Mouse (Mus musculus): ENCODE measurements around the gene Cxcl3.
"Not testable (repeated sequence)": the region's sequence is repeated elsewhere in the genome, so short reads cannot be mapped to it uniquely, and the experiment has no call there.

Gene Cxcl3

GRCm38 (mm10) chr5:90790074-90790502 is 4.2 kb downstream of the Cxcl3 start:
- no peak for DNase-seq (ENCODE audit: low spot score)

- DNase-seq (ENCODE audit: low spot score), result no peak
Measured at GRCm38 (mm10) chr5:90794195-90794625, 8.3 kb downstream of the Cxcl3 start, which contains the start of gene Cxcl15. Gene Cxcl15 (plus strand): TSS chr5:90794534.

- not testable (repeated sequence) for DNase-seq (ENCODE audit: low spot score)
Measured at GRCm38 (mm10) chr5:90795392-90795791, 9.5 kb downstream of the Cxcl3 start.

- no peak for DNase-seq (ENCODE audit: low spot score)
Measured at GRCm38 (mm10) chr5:90804574-90804973, 18.7 kb downstream of the Cxcl3 start.

- no peak for DNase-seq (ENCODE audit: low spot score)
Measured at GRCm38 (mm10) chr5:90806050-90806449, 20.1 kb downstream of the Cxcl3 start.

GRCm38 (mm10) chr5:90807176-90807950 is 21.5 kb downstream of the Cxcl3 start:
- no peak for DNase-seq (ENCODE audit: low spot score)

- no peak for DNase-seq (ENCODE audit: low spot score)
Measured at GRCm38 (mm10) chr5:90819756-90820155, 33.9 kb downstream of the Cxcl3 start.

GRCm38 (mm10) chr5:90832145-90832767 is 46.4 kb downstream of the Cxcl3 start:
- no peak for DNase-seq (ENCODE audit: low spot score)

- no peak for DNase-seq (ENCODE audit: low spot score)
Measured at GRCm38 (mm10) chr5:90832768-90833388, 47.0 kb downstream of the Cxcl3 start.

- no peak for DNase-seq (ENCODE audit: low spot score)
Measured at GRCm38 (mm10) chr5:90834436-90834835, 48.5 kb downstream of the Cxcl3 start.

- DNase-seq (ENCODE audit: low spot score), result no peak
Measured at GRCm38 (mm10) chr5:90838582-90838981, 52.7 kb downstream of the Cxcl3 start.
